Mouse (Mus musculus): ENCODE results near the gene Ifi47.

GRCm38 (mm10) chr11:49108833-49109232, 32.4 kb downstream of the Ifi47 start:
- TF ChIP-seq CTCF (IDR thresholded peaks at IDR 0.05; ENCODE audit: control insufficient read depth, insufficient read depth, insufficient read length) (peak; percentile 24), MAX (IDR thresholded peaks at IDR 0.05) (no peak), FOSL1 (IDR thresholded peaks at IDR 0.05; ENCODE audit: insufficient read depth, low read length, poor library complexity, severe bottlenecking) (no peak), USF1 (IDR thresholded peaks at IDR 0.05; ENCODE audit: low read depth) (no peak), MYOD1 (IDR thresholded peaks at IDR 0.05; ENCODE audit: control insufficient read depth, insufficient read length, low read depth) (no peak)
